Mouse (Mus musculus): ENCODE measurements around the gene Olfr720. TPM values are rescaled to one million over a fixed set of nuclear protein-coding genes. Genes with fewer than 3 reads are reported as not detected.

Gene Olfr720
- polyA plus RNA-seq (2012; rRNA removed), result not detected in 2 replicates

GRCm38 (mm10) chr14:14186738-14187137 is at the start of gene Olfr720:
Olfr720 (minus strand) TSS chr14:14186838.

Other genes starting within 250 kb of the Olfr720 start
- 10.7 and 15.8 TPM in 2 replicates for gene Atxn7, start 225.4 kb downstream of the Olfr720 start, polyA plus RNA-seq (2012; rRNA removed)
- 4.0 and 5.1 TPM in 2 replicates for gene Thoc7, start 225.0 kb downstream of the Olfr720 start, polyA plus RNA-seq (2012; rRNA removed)
- 6.5 and 9.8 TPM in 2 replicates for gene Psmd6, start 65.9 kb downstream of the Olfr720 start, polyA plus RNA-seq (2012; rRNA removed)
- not detected in 2 replicates for gene Olfr31, start 136.0 kb upstream of the Olfr720 start, polyA plus RNA-seq (2012; rRNA removed)
- gene Il3ra, start 159.4 kb upstream of the Olfr720 start, polyA plus RNA-seq (2012; rRNA removed), result 15.4 and 37.1 TPM in 2 replicates
- not detected in 2 replicates for gene Olfr721-ps1, start 214.5 kb upstream of the Olfr720 start, polyA plus RNA-seq (2012; rRNA removed)